Mouse (Mus musculus): ENCODE results near the gene Ccm2l. TPM values are rescaled to one million over a fixed set of nuclear protein-coding genes. Genes with fewer than 3 reads are reported as not detected.

Ccm2l gene
- polyA plus RNA-seq, 1 experiment, result not detected

GRCm38 (mm10) chr2:153071491-153072184 is 5.9 kb downstream of the Ccm2l start:
- TF ChIP-seq GATA1 (IDR thresholded peaks at IDR 0.05; ENCODE audit: low read length), result no peak

- no peak for TF ChIP-seq GATA1 (IDR thresholded peaks at IDR 0.05; ENCODE audit: low read length)
Observed at GRCm38 (mm10) chr2:153074651-153075050, 8.9 kb downstream of the Ccm2l start.

GRCm38 (mm10) chr2:153075961-153076360 is 10.2 kb downstream of the Ccm2l start:
- TF ChIP-seq GATA1 (IDR thresholded peaks at IDR 0.05; ENCODE audit: low read length), result no peak

- no peak for TF ChIP-seq GATA1 (IDR thresholded peaks at IDR 0.05; ENCODE audit: low read length)
Observed at GRCm38 (mm10) chr2:153080841-153081523, 15.2 kb downstream of the Ccm2l start.

- TF ChIP-seq GATA1 (IDR thresholded peaks at IDR 0.05; ENCODE audit: low read length), result no peak
Observed at GRCm38 (mm10) chr2:153081866-153082265, 16.1 kb downstream of the Ccm2l start.

GRCm38 (mm10) chr2:153083275-153083674 is 17.5 kb downstream of the Ccm2l start:
- no peak for TF ChIP-seq GATA1 (IDR thresholded peaks at IDR 0.05; ENCODE audit: low read length)

- TF ChIP-seq GATA1 (IDR thresholded peaks at IDR 0.05; ENCODE audit: low read length), result no peak
Observed at GRCm38 (mm10) chr2:153083824-153084223, 18.1 kb downstream of the Ccm2l start.

DNA sequence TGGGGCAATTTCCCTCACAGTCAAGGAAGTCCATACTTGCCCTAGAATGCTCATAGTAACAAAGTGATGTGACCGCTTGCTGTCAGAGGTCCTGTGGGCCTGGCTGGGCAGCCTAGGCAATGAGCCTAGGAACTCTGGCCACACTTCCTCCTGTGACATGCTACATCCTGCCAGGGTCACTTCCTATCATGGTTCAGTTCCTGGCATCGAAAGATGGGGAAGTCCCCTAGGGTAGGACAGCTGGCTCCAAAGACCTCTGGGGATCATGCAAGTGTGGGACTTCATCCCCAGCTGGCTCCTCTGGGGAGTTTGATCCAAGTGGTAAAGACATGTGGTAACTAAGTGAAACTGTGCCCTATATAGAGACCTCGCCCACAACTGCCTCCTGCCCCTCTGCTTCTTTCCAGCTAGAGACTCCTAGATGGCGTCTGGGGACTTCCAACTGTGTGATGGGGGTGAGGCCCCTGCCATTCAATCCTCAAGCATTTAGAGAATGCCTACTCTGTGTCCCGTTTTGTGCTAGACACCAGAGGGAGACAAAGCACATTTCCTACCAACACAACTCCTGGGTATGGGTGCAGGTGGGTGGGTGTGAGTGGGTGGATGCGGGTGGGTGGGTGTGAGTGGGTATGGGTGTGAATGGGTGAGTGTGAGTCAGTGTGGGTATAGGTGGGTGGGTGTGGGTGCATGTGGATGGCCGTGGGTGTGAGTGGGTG is 18.7 kb downstream of the Ccm2l start:
- no peak for TF ChIP-seq GATA1 (IDR thresholded peaks at IDR 0.05; ENCODE audit: low read length)

GRCm38 (mm10) chr2:153085556-153085955 is 19.8 kb downstream of the Ccm2l start:
- no peak for TF ChIP-seq GATA1 (IDR thresholded peaks at IDR 0.05; ENCODE audit: low read length)

DNA sequence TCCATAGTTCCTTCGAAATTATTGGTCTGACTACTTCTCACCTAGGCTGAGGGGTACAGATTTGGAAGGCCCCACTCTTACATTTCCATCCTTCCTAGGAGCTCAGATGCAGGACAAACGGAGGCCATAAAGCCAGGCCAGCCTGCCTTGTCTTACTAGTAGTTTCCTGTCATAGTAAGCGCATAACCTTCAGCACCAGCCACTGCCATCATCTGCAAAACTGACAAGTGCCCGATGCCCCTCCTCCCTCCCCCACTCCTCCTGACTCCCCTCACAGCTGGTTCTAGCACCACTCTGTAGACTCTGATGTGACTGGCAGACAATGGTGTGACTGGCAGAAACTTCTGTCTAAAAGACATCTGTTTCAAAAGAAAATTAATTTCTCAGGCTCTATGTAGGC is 20.4 kb downstream of the Ccm2l start:
- TF ChIP-seq GATA1 (IDR thresholded peaks at IDR 0.05; ENCODE audit: low read length), result no peak

DNA sequence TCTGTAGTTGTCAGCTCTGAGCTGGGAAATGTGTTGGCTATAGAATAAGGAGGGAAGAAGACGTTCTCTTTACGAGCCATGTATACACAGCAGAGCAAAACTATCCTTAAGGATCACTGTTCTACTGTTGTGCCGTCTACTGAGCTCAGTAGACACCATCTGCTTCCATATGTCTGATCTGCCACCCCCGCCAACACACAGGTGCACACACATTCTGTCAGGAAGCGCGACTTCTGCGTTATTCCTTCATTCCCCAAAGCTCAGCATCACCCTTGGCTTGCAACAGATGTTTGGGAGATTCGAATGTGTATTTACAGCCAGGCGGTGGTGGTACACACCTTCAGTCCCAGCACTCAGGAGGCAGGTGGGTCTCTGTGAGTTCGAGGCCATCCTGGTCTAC is 21.3 kb downstream of the Ccm2l start:
- no peak for TF ChIP-seq GATA1 (IDR thresholded peaks at IDR 0.05; ENCODE audit: low read length)

- TF ChIP-seq GATA1 (IDR thresholded peaks at IDR 0.05; ENCODE audit: low read length), result no peak
Observed at GRCm38 (mm10) chr2:153089316-153089715, 23.6 kb downstream of the Ccm2l start.

DNA sequence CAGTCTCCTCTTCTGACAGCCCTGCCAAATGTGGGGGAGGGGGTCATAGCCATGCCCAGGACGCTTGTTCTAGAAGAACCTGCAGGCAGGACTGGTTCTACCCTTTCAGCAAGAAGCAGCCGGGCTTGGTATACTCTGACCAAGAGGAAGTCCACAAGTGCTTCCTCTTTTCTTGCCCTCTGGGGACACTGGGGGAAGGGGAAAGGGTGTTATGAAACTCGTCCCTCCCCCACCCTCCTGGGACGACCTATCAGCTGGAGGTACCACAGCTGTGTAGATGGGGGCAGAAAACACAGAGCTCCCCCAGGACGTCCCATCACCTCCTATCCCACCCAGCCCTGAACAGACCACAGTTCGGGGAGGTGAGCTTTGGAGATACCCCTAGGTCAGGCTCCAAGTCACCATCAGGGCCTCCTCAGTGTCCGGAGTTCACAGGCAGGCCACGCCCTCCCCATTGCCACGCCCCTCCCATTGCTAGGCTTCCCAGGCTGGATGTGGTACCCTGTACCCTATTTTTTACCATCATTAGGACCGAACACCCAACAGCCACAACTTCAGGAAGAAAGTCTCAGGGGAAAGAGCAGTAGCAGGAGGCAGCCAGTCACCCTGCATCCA is 24.9 kb downstream of the Ccm2l start:
- TF ChIP-seq GATA1 (IDR thresholded peaks at IDR 0.05; ENCODE audit: low read length), result no peak

DNA sequence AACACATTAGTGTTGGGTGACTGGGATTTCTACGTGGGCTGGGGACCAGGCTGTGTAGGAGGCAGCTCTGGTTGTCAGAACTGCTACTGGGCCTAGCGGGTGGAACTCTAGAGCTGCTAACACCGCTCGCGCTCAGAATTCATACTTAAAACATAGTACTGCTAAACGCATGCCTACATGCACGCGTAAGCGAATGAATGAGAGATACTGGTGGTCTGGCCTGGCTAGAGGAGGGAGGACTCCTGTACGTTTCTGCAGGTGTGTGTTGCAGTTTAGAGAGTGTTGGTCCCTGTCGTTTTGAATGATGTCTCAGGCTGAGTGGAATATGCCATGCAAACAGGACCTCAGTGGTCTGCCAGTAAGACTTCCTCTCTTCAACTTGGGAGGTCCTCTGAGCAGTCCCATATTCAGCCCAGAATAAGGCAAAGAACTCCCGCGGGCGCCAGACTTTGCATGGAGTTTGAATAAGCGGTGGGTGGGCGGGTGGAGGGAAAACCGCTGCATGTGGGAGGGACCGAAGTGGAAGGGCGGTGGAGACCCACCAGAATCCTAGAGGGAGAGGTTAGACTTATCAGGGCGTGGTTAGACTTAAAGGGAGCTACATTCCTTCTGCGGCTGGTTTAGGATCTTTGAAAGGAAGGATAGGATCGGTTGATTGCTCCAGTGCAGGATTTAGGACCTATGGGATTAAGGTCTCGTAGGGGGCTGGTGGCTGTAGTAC is 41.5 kb downstream of the Ccm2l start:
- no peak for TF ChIP-seq GATA1 (IDR thresholded peaks at IDR 0.05; ENCODE audit: low read length)

- no peak for TF ChIP-seq GATA1 (IDR thresholded peaks at IDR 0.05; ENCODE audit: low read length)
Observed at GRCm38 (mm10) chr2:153107802-153108201, 42.0 kb downstream of the Ccm2l start.
